Mouse (Mus musculus) MEL (cell line): Measurements from ENCODE around the gene Has3.

Experiments
- CTCF ChIP-seq, 3 experiments: IDR thresholded peaks in 2 of 3; conservative IDR thresholded peaks in 1 of 3; 2 replicates each; pipeline ENCODE4 v1.5.1; 2011 to 2012; ENCODE audit warnings: low read length in 3 of 3, low read depth in 2 of 3, mild to moderate bottlenecking in 2 of 3, improper control_type of control experiment in 1 of 3, inconsistent platforms in 1 of 3, mixed read lengths in 1 of 3, moderate library complexity in 1 of 3; ENCODE audit not compliant: control insufficient read depth in 1 of 3, insufficient read depth in 1 of 3, poor library complexity in 1 of 3, severe bottlenecking in 1 of 3
- E2F4 ChIP-seq: IDR thresholded peaks from 2 replicates; pipeline ENCODE4 v1.6.1; 2011; ENCODE audit warnings: low read depth, low read length, improper control_type of control experiment, borderline replicate concordance
- POLR2A ChIP-seq, 2 experiments: IDR thresholded peaks; 2 replicates each; pipeline ENCODE4 v1.6.1; 2011 to 2012; ENCODE audit warnings: low read length in 2 of 2, mild to moderate bottlenecking in 2 of 2, control low read depth in 1 of 2, improper control_type of control experiment in 1 of 2, low read depth in 1 of 2, moderate library complexity in 1 of 2; ENCODE audit not compliant: control insufficient read depth in 1 of 2, insufficient read depth in 1 of 2, poor library complexity in 1 of 2
- POLR2AphosphoS5 ChIP-seq: IDR thresholded peaks from 2 replicates; pipeline ENCODE4 v1.6.1; 2012; ENCODE audit warnings: low read depth, borderline replicate concordance, mild to moderate bottlenecking, inconsistent platforms, low read length, moderate library complexity, mixed read lengths
- ZNF384 ChIP-seq: IDR thresholded peaks from 2 replicates; pipeline ENCODE4 v1.6.1; 2012; ENCODE audit warnings: low read depth, mild to moderate bottlenecking, inconsistent platforms, low read length, improper control_type of control experiment

- peak in 2 of 3 experiments; percentile 18 to 31; a peak in 1 of 6 replicates for TF ChIP-seq CTCF (IDR thresholded peaks at IDR 0.05 in 2 of 3, conservative IDR thresholded peaks at IDR 0.05 in 1 of 3; ENCODE audit: control insufficient read depth in 1 of 3, insufficient read depth in 1 of 3, low read depth in 2 of 3, low read length in 3 of 3, poor library complexity in 1 of 3, severe bottlenecking in 1 of 3)
- TF ChIP-seq ZNF384 = no peak
- TF ChIP-seq E2F4 = no peak
- TF ChIP-seq POLR2AphosphoS5 = no peak
- TF ChIP-seq POLR2A (IDR thresholded peaks at IDR 0.05; ENCODE audit: control insufficient read depth in 1 of 2, insufficient read depth in 1 of 2, low read depth in 1 of 2, low read length in 2 of 2, poor library complexity in 1 of 2) = no peak
Observed at GRCm38 (mm10) chr8:106920395-106920741, 50.3 kb downstream of the Has3 start.
